Mouse (Mus musculus): ENCODE measurements around the gene Olfr1215.

- TF ChIP-seq MYC (IDR thresholded peaks at IDR 0.05; ENCODE audit: low read depth, low read length) (no peak), CTCF (IDR thresholded peaks at IDR 0.05 in 2 of 3, conservative IDR thresholded peaks at IDR 0.05 in 1 of 3; ENCODE audit: control insufficient read depth in 1 of 3, insufficient read depth in 1 of 3, low read depth in 2 of 3, low read length in 3 of 3, poor library complexity in 1 of 3, severe bottlenecking in 1 of 3) (no peak), MAZ (IDR thresholded peaks at IDR 0.05; ENCODE audit: low read depth, low read length) (no peak), ZKSCAN1 (IDR thresholded peaks at IDR 0.05; ENCODE audit: low read depth, low read length) (no peak), POLR2A (IDR thresholded peaks at IDR 0.05; ENCODE audit: control insufficient read depth in 1 of 2, insufficient read depth in 1 of 2, low read depth in 1 of 2, low read length in 2 of 2, poor library complexity in 1 of 2) (no peak), MAFK (IDR thresholded peaks at IDR 0.05; ENCODE audit: borderline replicate concordance, low read depth, low read length) (no peak), ZC3H11A (IDR thresholded peaks at IDR 0.05; ENCODE audit: low read depth, low read length) (no peak), MXI1 (IDR thresholded peaks at IDR 0.05; ENCODE audit: low read depth, low read length) (no peak), MAX (IDR thresholded peaks at IDR 0.05; ENCODE audit: low read length) (no peak), SIN3A (IDR thresholded peaks at IDR 0.05; ENCODE audit: low read length) (no peak), TAL1 (IDR thresholded peaks at IDR 0.05; ENCODE audit: low read length) (no peak)
Observed at GRCm38 (mm10) chr2:88980181-88980580, 26.6 kb downstream of the Olfr1215 start, which contains the start of gene Gm13762.
